Mouse (Mus musculus): Measurements from ENCODE around the gene H2afy2. TPM values are rescaled to one million over a fixed set of nuclear protein-coding genes. Genes with fewer than 3 reads are reported as not detected.

H2afy2 gene
- polyA plus RNA-seq (2012; ENCODE audit: insufficient read depth, insufficient read length, missing spikeins), result not detected in 2 replicates

- Histone ChIP-seq H3K4me1 (ENCODE audit: control insufficient read depth, insufficient read depth, insufficient read length, low read length) (0 out of 2 replicates have a peak, but pooled peaks cover 3% of the 10 kb centered on the region), H3K27ac (replicated peaks; ENCODE audit: low read depth, low read length) (no peak within 1 kb of the TSS), H3K4me3 (ENCODE audit: insufficient read depth, low read depth, low read length) (peak within 1 kb of the TSS; percentile 72)
These were observed at the start of gene H2afy2 for GRCm38 (mm10) chr10:61783621-61784251. Gene H2afy2, minus strand, starts transcription at chr10:61784147.

DNA sequence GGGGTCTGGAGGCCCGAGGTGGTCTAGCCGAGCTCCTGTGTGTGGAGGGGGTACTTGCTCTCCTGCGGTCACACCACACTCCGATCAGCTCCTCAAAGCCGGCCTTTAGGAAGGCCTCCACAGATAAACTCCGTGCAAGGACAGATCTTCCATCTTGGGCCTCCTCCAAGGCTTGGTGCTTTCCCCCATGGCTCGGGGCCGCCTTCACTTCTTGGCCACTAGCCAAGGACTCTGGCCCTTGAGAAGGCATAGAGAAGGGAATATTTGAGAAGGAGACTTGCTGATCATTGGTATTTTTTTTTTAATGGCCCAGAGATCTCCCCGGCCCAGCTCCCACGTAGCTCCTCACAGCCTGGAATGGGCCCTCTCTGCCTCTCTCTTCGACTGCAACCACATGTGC is 48.8 kb upstream of the H2afy2 start:
- H3K27ac ChIP-seq (replicated peaks; ENCODE audit: low read depth, low read length), result no peak overlapping the region
- H3K4me3 ChIP-seq (ENCODE audit: insufficient read depth, low read depth, low read length), result no peak overlapping the region
- H3K4me1 ChIP-seq (ENCODE audit: control insufficient read depth, insufficient read depth, insufficient read length, low read length), result no peaks in the 10 kb centered on the region

- H3K27ac ChIP-seq (replicated peaks; ENCODE audit: low read depth, low read length), result no peak overlapping the region
- H3K4me1 ChIP-seq (ENCODE audit: control insufficient read depth, insufficient read depth, insufficient read length, low read length), result no peaks in the 10 kb centered on the region
- no peak overlapping the region for H3K4me3 ChIP-seq (ENCODE audit: insufficient read depth, low read depth, low read length)
These were observed 47.8 kb upstream of the H2afy2 start for GRCm38 (mm10) chr10:61831741-61832140.

- H3K27ac ChIP-seq (replicated peaks; ENCODE audit: low read depth, low read length), result no peak overlapping the region
- H3K4me1 ChIP-seq (ENCODE audit: control insufficient read depth, insufficient read depth, insufficient read length, low read length), result no peaks in the 10 kb centered on the region
- H3K4me3 ChIP-seq (ENCODE audit: insufficient read depth, low read depth, low read length), result no peak overlapping the region
These were observed 47.3 kb upstream of the H2afy2 start for GRCm38 (mm10) chr10:61831251-61831650.

DNA sequence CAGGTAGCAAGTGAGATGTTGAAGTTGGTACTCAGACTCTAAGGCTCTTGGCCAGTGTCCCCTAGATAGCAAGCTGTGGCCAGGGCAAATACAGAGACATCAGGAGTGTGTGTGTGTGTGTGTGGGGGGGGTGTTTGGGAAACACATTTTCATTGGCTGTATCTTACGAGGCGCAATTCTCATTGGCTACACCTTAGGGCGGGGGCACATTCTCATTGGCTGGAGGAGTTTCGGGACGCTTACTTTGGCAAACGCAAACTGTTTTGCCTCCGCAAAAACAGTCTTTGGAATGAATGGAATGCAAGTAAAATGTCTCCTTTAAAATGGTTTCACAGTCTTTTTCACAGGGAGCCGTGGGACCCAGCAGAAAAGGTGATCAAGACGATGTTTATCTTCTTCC is 46.9 kb upstream of the H2afy2 start:
- Histone ChIP-seq H3K4me1 (ENCODE audit: control insufficient read depth, insufficient read depth, insufficient read length, low read length) (no peaks in the 10 kb centered on the region), H3K4me3 (ENCODE audit: insufficient read depth, low read depth, low read length) (no peak overlapping the region), H3K27ac (replicated peaks; ENCODE audit: low read depth, low read length) (no peak overlapping the region)

DNA sequence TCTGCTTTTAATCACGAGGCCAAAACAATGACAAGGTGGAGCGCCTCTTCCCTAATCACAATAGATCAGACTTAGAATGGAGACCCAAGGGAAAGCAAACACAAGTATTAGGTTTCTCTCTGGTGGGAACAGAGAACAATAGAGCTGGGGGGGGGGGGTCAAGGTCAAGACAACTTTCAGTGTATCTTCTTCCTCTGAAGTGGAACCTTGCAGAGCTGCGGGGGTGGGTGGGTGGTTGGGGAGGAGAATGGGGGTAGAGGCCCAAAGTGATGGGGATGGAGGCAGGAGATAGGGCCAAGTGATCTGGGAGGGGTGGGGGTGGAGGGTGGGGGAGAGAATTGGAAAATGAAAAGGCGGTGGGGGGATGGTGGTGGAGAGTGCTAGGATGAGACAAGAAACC is 45.1 kb upstream of the H2afy2 start:
- Histone ChIP-seq H3K27ac (replicated peaks; ENCODE audit: low read depth, low read length) (no peak overlapping the region), H3K4me3 (ENCODE audit: insufficient read depth, low read depth, low read length) (no peak overlapping the region), H3K4me1 (ENCODE audit: control insufficient read depth, insufficient read depth, insufficient read length, low read length) (no peaks in the 10 kb centered on the region)

- Histone ChIP-seq H3K27ac (replicated peaks; ENCODE audit: low read depth, low read length) (no peak overlapping the region), H3K4me1 (ENCODE audit: control insufficient read depth, insufficient read depth, insufficient read length, low read length) (no peaks in the 10 kb centered on the region), H3K4me3 (ENCODE audit: insufficient read depth, low read depth, low read length) (no peak overlapping the region)
These were observed 44.3 kb upstream of the H2afy2 start for GRCm38 (mm10) chr10:61827950-61828936.

GRCm38 (mm10) chr10:61826753-61827435 is 42.9 kb upstream of the H2afy2 start:
- Histone ChIP-seq H3K27ac (replicated peaks; ENCODE audit: low read depth, low read length) (no peak overlapping the region), H3K4me3 (ENCODE audit: insufficient read depth, low read depth, low read length) (no peak overlapping the region), H3K4me1 (ENCODE audit: control insufficient read depth, insufficient read depth, insufficient read length, low read length) (no peaks in the 10 kb centered on the region)

DNA sequence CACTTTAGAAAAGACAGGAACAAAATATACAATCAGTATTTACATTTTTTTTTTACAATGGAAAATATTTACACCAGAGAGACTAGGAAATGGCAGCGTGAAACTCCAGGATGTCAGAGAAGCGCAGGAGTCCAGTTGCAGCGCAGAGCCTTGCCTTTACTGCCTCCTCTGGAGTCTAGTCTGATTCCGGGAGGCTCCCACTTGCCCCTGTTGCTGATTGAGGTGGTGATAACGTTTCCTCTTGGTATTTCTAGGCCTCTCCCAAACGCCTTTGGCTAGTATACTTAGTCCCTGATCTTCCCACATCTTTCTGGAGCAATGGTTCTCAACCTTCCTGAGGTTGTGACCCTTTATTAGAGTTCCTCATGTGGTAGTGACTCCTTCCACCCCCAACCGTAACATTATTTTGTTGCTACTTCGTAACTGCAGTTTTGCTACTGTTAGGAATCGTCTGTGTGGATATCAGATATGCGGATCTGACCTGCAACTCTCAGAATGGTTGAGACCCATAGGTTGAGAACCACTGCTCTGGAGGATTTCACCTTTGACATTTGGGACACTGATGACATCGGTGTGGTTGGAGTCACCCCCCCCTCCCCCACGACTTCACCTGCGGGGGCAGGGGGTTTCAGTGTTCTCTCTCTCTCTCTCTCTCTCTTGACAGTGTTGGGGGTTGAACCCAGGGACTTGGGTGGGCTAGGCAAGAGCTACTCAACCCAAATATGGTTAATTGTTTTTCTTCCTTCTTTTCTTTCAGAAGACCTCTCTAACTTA is 42.2 kb upstream of the H2afy2 start:
- no peak overlapping the region for H3K4me3 ChIP-seq (ENCODE audit: insufficient read depth, low read depth, low read length)
- no peak overlapping the region for H3K27ac ChIP-seq (replicated peaks; ENCODE audit: low read depth, low read length)
- H3K4me1 ChIP-seq (ENCODE audit: control insufficient read depth, insufficient read depth, insufficient read length, low read length), result no peaks in the 10 kb centered on the region

GRCm38 (mm10) chr10:61825536-61825935 is 41.6 kb upstream of the H2afy2 start:
- no peaks in the 10 kb centered on the region for H3K4me1 ChIP-seq (ENCODE audit: control insufficient read depth, insufficient read depth, insufficient read length, low read length)
- H3K4me3 ChIP-seq (ENCODE audit: insufficient read depth, low read depth, low read length), result no peak overlapping the region
- H3K27ac ChIP-seq (replicated peaks; ENCODE audit: low read depth, low read length), result no peak overlapping the region

DNA sequence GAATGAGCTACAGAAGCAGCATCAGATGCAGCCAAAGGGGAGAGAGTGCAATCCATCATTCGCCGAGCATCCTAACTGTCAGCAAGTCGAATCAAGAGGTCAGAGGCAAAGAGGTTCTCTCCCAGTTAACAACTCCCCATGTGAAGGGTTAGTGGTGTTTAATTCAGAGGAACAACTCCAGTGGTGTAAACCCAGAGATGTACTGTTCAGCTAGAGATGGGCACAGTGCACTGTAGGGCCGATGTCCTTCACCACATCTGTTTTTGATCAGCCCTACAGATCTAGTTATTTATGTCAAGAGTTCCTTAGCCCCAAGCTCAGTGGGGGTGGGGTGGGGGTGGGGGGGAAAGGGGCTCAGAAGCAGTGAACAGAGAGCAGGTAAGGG is 39.8 kb upstream of the H2afy2 start:
- no peaks in the 10 kb centered on the region for H3K4me1 ChIP-seq (ENCODE audit: control insufficient read depth, insufficient read depth, insufficient read length, low read length)
- H3K27ac ChIP-seq (replicated peaks; ENCODE audit: low read depth, low read length), result no peak overlapping the region
- no peak overlapping the region for H3K4me3 ChIP-seq (ENCODE audit: insufficient read depth, low read depth, low read length)

DNA sequence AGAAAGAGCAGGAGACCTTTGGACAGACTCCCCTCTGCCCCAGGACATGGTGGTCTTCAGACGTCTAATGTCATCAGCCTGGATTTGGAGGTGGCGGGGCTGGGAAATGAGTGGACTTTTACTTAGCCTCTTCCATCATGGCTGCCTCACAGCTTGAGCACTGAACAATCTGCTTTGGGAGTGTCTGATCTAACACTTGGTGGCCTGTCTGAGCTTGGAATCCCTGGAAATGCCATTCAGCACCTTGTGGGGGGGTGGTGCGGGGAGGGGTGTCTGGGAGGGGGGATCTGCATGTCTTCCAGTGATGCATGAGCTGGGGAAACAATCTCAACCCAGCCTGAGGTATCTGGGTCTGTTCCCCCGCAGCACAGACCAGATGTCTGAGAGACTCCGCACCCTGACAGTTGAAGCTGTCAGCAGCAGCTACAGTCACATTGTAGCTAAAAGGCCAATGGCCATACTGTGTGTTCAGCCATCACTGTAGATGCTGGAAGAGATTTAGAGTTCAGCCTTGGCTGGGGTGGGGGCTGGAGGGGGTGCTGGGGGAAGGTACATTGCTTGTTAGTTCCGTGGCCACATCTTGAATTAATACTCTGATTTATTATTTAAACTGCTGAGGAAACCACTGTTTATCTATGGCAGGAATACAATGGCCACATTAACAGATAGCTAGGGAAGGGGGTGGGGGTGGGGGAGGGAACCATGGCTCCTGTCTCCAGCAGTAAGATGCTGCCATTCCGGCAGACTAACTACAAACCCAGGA is 39.2 kb upstream of the H2afy2 start:
- H3K4me1 ChIP-seq (ENCODE audit: control insufficient read depth, insufficient read depth, insufficient read length, low read length), result no peaks in the 10 kb centered on the region
- no peak overlapping the region for H3K27ac ChIP-seq (replicated peaks; ENCODE audit: low read depth, low read length)
- H3K4me3 ChIP-seq (ENCODE audit: insufficient read depth, low read depth, low read length), result no peak overlapping the region

GRCm38 (mm10) chr10:61820050-61820449 is 36.1 kb upstream of the H2afy2 start:
- H3K27ac ChIP-seq (replicated peaks; ENCODE audit: low read depth, low read length), result no peak overlapping the region
- H3K4me3 ChIP-seq (ENCODE audit: insufficient read depth, low read depth, low read length), result no peak overlapping the region
- no peaks in the 10 kb centered on the region for H3K4me1 ChIP-seq (ENCODE audit: control insufficient read depth, insufficient read depth, insufficient read length, low read length)

DNA sequence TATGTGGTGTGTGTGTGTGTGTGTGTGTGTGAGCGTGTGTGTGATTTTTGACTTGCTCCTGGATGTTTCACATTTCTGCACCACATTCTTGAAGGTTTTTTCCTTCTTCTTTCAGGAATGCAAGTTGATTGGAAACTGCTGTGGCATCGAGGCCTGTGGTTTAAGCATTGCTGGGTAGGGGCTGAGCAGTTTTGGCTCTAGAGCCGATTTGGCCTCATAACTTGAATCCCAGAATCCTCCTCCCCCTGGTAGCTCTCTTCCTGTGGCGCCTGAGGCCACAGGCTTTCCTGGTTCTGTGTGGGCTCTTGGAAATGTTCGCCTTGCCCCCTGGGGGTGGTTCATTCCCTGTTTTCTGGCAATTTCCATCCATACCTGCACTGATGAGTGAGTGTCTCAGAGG is 28.0 kb upstream of the H2afy2 start:
- Histone ChIP-seq H3K27ac (replicated peaks; ENCODE audit: low read depth, low read length) (no peak overlapping the region), H3K4me3 (ENCODE audit: insufficient read depth, low read depth, low read length) (no peak overlapping the region), H3K4me1 (ENCODE audit: control insufficient read depth, insufficient read depth, insufficient read length, low read length) (no peaks in the 10 kb centered on the region)
